Mouse (Mus musculus) Patski (cell line): ENCODE measurements around the gene Chrna4. TPM values are rescaled to one million over a fixed set of nuclear protein-coding genes. Genes with fewer than 3 reads are reported as not detected.

Experiments
- ATAC-seq: fragments of 100-300 bp; one replicate; pipeline ENCODE4 v1.8.0; 2021
- CTCF ChIA-PET: fragments of 350-600 bp; sonication (Branson Sonifier 250); formaldehyde crosslinking; loops from one replicate; lab custom pipeline; 2022; ENCODE audit warnings: inconsistent platforms; lab: Charles Lee
- POLR2A ChIA-PET: fragments of 350-600 bp; sonication (Branson Sonifier 250); formaldehyde crosslinking; loops from one replicate; lab custom pipeline; 2022; ENCODE audit warnings: antibody characterized with exemption, inconsistent platforms; lab: Charles Lee
- DNase-seq: peaks from one replicate; pipeline ENCODE4 v3.0.0-alpha.2; 2011; ENCODE audit warnings: low read depth, low spot score
- H3K27me3 ChIP-seq: fragments of 371-371 bp; one replicate; pipeline ENCODE4 v1.5.1; 2021
- CTCF ChIP-seq: fragments of 100-300 bp; IDR thresholded peaks from one replicate; pipeline ENCODE4 v1.5.1; 2021
- in situ Hi-C: fragments of 300-500 bp; cut with MboI; formaldehyde crosslinking; loops from 3 replicates; pipeline ENCODE4 v1.11.1; 2018; ENCODE audit warnings: low pct_unique_long_range_greater_than_20kb, mixed read lengths
- polyA plus RNA-seq: library from polyadenylated mRNA; unstranded; gene quantifications from one replicate; pipeline ENCODE4 v1.2.3, GENCODE M21; 2021

Gene Chrna4
- polyA plus RNA-seq, 1 experiment from 2014 or later = 0.05 TPM

- no peak for TF ChIP-seq CTCF
- in situ Hi-C loops = loop anchor here (10.0 kb wide), 1 partner anchor 141 kb away; the partner anchor contains the start of genes Birc7 and Ythdf1
- ChIA-PET POLR2A (no interaction called here), CTCF (no interaction called here)
- H3K27me3 ChIP-seq = peaks cover 42% of the 10 kb centered on the region
- no peak for DNase-seq
- ATAC-seq = no peak
Measured at GRCm38 (mm10) chr2:181065827-181066226, 22.5 kb upstream of the Chrna4 start.

GRCm38 (mm10) chr2:181060127-181060526 lies 16.8 kb upstream of the Chrna4 start:
- POLR2A ChIA-PET = no interaction called here
- H3K27me3 ChIP-seq = peaks cover 43% of the 10 kb centered on the region
- in situ Hi-C loops = loop anchor here (10.0 kb wide), 1 partner anchor 135 kb away; the partner anchor contains the start of genes Birc7 and Ythdf1
- DNase-seq (peak; percentile 13), ATAC-seq (no peak)
- peak; percentile 92 for TF ChIP-seq CTCF
- CTCF ChIA-PET = interaction anchor here (0.9 to 1.3 kb wide), 5 partner anchors 20 to 137 kb away, joined by 3 read pairs; no protein-coding TSS in a partner anchor

- CTCF ChIA-PET = interaction anchor here (1.9 kb wide), 1 partner anchor 133 kb away, joined by 10 read pairs; no protein-coding TSS in a partner anchor
- ATAC-seq (no peak), DNase-seq (no peak)
- peaks cover 41% of the 10 kb centered on the region for H3K27me3 ChIP-seq
- in situ Hi-C loops = loop anchor here (5.0 kb wide), 1 partner anchor 61 kb away; no protein-coding TSS in a partner anchor
- no peak for TF ChIP-seq CTCF
- POLR2A ChIA-PET = no interaction called here
Measured at GRCm38 (mm10) chr2:181058193-181058592, 14.8 kb upstream of the Chrna4 start.

DNA sequence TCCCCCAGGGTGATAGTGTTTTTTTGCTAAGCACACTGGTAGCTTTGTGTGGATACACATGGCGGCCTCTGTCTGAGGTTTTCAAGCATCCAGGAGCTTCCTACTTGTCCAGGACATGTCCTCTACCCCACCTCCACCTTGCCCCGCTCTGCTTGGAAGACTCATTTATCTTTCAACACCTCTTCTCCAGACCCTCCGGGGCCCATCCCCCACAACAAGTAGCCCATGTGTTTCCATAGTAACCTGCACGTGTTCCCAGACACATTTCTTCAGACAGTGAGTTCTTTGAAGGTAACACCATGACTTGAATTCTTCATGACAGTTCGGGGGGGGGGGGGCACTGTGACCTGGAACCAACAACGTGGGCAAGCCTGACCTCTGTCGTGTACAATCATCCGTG lies 14.0 kb upstream of the Chrna4 start:
- in situ Hi-C loops = loop anchor here (5.0 kb wide), 1 partner anchor 60 kb away; no protein-coding TSS in a partner anchor
- DNase-seq (no peak), ATAC-seq (no peak)
- H3K27me3 ChIP-seq = peaks cover 42% of the 10 kb centered on the region
- POLR2A ChIA-PET = no interaction called here
- TF ChIP-seq CTCF = no peak
- CTCF ChIA-PET = interaction anchor here (1.1 kb wide), 1 partner anchor 61 kb away, joined by 4 read pairs; no protein-coding TSS in a partner anchor

DNA sequence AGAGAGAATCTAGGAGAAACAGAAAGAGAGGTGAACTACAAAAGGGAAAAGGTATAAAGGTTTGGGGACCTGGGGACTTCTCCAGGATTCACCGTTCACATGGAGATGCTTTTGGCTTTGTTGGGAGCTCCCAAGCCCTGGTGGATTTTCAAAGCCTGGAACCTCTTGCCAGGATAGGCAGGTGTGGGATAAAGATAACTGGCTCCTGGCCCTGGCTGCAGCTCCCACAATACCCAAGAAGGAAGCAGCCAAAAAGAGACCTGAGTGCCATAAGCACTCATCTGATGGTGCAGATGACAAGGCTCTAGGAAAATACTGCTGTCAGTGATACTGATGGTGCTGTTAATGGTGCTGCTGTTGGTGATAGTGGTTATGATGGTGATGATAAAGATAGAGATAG lies 8.8 kb upstream of the Chrna4 start:
- TF ChIP-seq CTCF = no peak
- in situ Hi-C loops = no loop called here
- POLR2A ChIA-PET = no interaction called here
- CTCF ChIA-PET = interaction anchor here (1.1 to 1.2 kb wide), 2 partner anchors 46 to 56 kb away, joined by 3 read pairs; no protein-coding TSS in a partner anchor
- peaks cover 68% of the 10 kb centered on the region for H3K27me3 ChIP-seq
- no peak for DNase-seq
- ATAC-seq = no peak

- peaks cover 51% of the 10 kb centered on the region for H3K27me3 ChIP-seq
- no peak for ATAC-seq
- CTCF ChIA-PET = no interaction called here
- in situ Hi-C loops = no loop called here
- POLR2A ChIA-PET = no interaction called here
- TF ChIP-seq CTCF = no peak
- DNase-seq = no peak
Measured at GRCm38 (mm10) chr2:181048986-181049385, 5.6 kb upstream of the Chrna4 start.

GRCm38 (mm10) chr2:181048252-181048945 lies 5.1 kb upstream of the Chrna4 start:
- peaks cover 49% of the 10 kb centered on the region for H3K27me3 ChIP-seq
- POLR2A ChIA-PET = no interaction called here
- no peak for ATAC-seq
- TF ChIP-seq CTCF = no peak
- in situ Hi-C loops = no loop called here
- no peak for DNase-seq
- CTCF ChIA-PET = no interaction called here

DNA sequence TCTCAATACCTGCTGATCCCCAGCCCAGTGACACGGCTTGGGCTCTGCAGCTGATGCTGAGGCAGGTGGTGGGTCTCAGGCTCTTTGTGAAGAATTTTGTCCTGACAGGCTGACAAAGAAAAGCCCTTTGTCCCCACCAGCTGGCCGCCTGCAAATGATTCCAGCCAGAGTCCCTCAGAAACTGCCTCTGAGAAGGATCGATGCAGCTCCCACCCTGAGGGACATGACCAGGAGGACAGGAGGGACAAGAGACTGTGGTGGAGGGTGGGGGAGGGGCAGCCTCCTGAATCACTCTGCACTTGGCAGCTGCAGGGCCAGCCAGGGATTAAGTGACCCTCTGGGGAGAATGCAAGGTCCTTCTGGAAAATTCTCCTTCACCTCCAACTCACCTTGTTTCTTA lies 655 bp upstream of the Chrna4 start:
- ChIA-PET POLR2A (no interaction called here), CTCF (no interaction called here)
- no peak for TF ChIP-seq CTCF
- ATAC-seq (no peak), DNase-seq (no peak)
- in situ Hi-C loops = no loop called here
- H3K27me3 ChIP-seq = peaks cover 42% of the 10 kb centered on the region

GRCm38 (mm10) chr2:181042376-181042775 lies 970 bp downstream of the Chrna4 start:
- no peak for ATAC-seq
- DNase-seq = no peak
- ChIA-PET CTCF (no interaction called here), POLR2A (no interaction called here)
- in situ Hi-C loops = no loop called here
- TF ChIP-seq CTCF = no peak
- H3K27me3 ChIP-seq = peaks cover 37% of the 10 kb centered on the region

DNA sequence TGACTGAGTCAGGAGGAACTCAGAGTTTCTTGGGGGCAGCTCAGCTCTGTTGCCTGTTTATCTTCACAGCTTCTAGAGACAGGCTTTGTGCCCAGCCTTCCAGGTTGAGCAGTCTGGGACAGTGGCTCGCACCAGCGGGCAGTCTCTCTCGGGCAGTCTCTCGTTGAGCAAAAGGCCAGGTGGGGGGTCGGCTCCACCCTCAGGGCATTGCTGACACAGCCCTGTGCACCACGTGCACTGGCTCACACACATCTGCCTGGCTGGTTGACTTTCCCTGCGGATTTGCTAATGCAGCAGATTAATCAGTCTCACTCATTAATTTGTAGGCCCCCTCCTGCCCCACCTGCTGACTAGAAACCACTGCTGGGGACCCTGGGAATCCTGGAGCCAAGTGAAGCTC lies 1.4 kb downstream of the Chrna4 start:
- in situ Hi-C loops = no loop called here
- ATAC-seq = peak; percentile 55
- H3K27me3 ChIP-seq = peaks cover 37% of the 10 kb centered on the region
- DNase-seq = no peak
- CTCF ChIA-PET = no interaction called here
- POLR2A ChIA-PET = no interaction called here
- no peak for TF ChIP-seq CTCF

GRCm38 (mm10) chr2:181039356-181039680 lies 4.0 kb downstream of the Chrna4 start:
- TF ChIP-seq CTCF = no peak
- ChIA-PET CTCF (no interaction called here), POLR2A (no interaction called here)
- no peak for DNase-seq
- in situ Hi-C loops = no loop called here
- ATAC-seq = no peak
- H3K27me3 ChIP-seq = peaks cover 44% of the 10 kb centered on the region
